Mouse (Mus musculus) forebrain, embryonic 12.5 days (tissue): ENCODE data around the gene Arntl. TPM values are rescaled to one million over a fixed set of nuclear protein-coding genes. Genes with fewer than 3 reads are reported as not detected.
"Not testable (repeated sequence)": the region's sequence is repeated elsewhere in the genome, so short reads cannot be mapped to it uniquely, and the experiment has no call there.

Experiments
- ATAC-seq: fragments of 200-750 bp; cut with Nextera tagmentation; 2 replicates; pipeline ENCODE4 v1.8.0; 2017; ENCODE audit warnings: moderate TSS enrichment; ENCODE audit not compliant: low FRiP score
- H3K27ac ChIP-seq: fragments of 300-500 bp; sonication (generic); 2 replicates; pipeline ENCODE4 v1.5.1; 2016; ENCODE audit warnings: mild to moderate bottlenecking
- H3K27me3 ChIP-seq: fragments of 300-500 bp; sonication (generic); 2 replicates; pipeline ENCODE4 v1.6.1; 2016; ENCODE audit warnings: mild to moderate bottlenecking
- H3K36me3 ChIP-seq: fragments of 300-500 bp; sonication (generic); replicated peaks from 2 replicates; pipeline ENCODE4 v1.6.1; 2016; ENCODE audit warnings: mild to moderate bottlenecking
- H3K4me1 ChIP-seq: fragments of 300-500 bp; sonication (generic); 2 replicates; pipeline ENCODE4 v1.6.1; 2016
- H3K4me2 ChIP-seq: fragments of 300-500 bp; sonication (generic); 2 replicates; pipeline ENCODE4 v1.6.1; 2016; ENCODE audit warnings: mild to moderate bottlenecking, moderate library complexity
- H3K4me3 ChIP-seq: fragments of 300-500 bp; sonication (generic); replicated peaks from 2 replicates; pipeline ENCODE4 v1.5.1; 2016; ENCODE audit warnings: mild to moderate bottlenecking
- H3K9ac ChIP-seq: fragments of 300-500 bp; sonication (generic); 2 replicates; pipeline ENCODE4 v1.6.1; 2016; ENCODE audit warnings: mild to moderate bottlenecking
- H3K9me3 ChIP-seq: fragments of 300-500 bp; sonication (generic); 2 replicates; pipeline ENCODE4 v1.6.1; 2016
- WGBS: fragments of 180-500 bp; shearing (Covaris S2); methylation state at CpG from one replicate; pipeline ENCODE4 v1.1.7; 2016; 5-methylcytosine and 5-hydroxymethylcytosine counted together
- polyA plus RNA-seq: library from polyadenylated mRNA; unstranded; fragments of >200 nt; fragmentation: Nextera tagmentation; extraction: Ambion mirVana; gene quantifications from 2 replicates; pipeline ENCODE4 v1.2.1, GENCODE M21; 2016

Arntl gene
- polyA plus RNA-seq, 1 experiment from 2014 or later = 9.9 TPM

DNA sequence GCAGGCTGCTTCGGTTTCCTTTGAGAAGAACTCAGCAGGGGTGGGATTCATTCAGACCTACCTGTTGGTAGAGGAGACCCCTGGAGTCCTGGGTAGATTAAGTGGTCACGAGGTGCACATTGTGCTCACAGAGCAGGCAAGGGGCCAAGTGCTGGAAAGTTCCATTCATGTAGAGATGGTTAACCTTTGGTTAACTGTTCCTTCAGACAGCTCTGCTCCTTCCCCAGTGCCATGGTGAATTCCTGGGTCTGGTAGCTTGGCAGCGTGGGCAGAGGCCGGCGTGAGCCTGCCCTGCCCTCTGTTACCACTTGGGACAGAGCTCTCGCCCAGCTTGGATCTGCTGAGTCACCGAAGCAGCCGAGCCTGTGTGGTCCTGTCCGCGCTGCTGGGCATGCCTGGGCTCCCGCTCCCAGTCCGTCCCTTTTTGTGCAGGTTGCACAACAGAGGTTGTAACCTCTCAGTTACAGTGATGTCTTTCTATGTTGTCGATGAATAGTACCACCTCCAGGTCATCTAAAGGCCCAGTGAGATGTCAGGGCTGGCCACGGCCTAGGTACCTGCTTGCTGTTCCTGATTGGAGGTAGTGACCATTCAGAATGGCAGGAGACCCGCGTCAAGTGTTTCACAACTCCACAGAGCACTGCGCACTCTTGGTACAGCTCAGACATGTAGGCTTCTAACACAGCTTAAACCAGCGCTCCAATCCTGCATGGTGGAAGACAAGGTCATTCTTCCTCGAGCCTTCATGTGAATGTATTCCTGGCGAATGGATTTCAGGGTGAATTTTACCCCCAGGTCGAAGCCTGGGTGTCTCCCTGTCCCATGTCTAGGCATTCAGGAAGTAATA is 53.3 kb downstream of the Arntl start:
- H3K4me2 ChIP-seq = no peak overlapping the region
- H3K4me1 ChIP-seq = peaks cover 13% of the 10 kb centered on the region
- peak overlapping the region; percentile 53; the same call in 1 of the 2 replicates for H3K27ac ChIP-seq
- H3K4me3 ChIP-seq = no peak overlapping the region
- H3K9me3 ChIP-seq = no peaks in the 10 kb centered on the region
- 0 out of 2 replicates have a peak, but pooled peaks cover 4% of the 10 kb centered on the region for H3K27me3 ChIP-seq
- no peak overlapping the region; the same call in 1 of the 2 replicates for H3K9ac ChIP-seq
- H3K36me3 ChIP-seq = no peaks in the 10 kb centered on the region
- 48% methylated on average over 21 of the region's 21 CpGs for WGBS
- peak; percentile 55; the same call in 1 of the 2 replicates for ATAC-seq

DNA sequence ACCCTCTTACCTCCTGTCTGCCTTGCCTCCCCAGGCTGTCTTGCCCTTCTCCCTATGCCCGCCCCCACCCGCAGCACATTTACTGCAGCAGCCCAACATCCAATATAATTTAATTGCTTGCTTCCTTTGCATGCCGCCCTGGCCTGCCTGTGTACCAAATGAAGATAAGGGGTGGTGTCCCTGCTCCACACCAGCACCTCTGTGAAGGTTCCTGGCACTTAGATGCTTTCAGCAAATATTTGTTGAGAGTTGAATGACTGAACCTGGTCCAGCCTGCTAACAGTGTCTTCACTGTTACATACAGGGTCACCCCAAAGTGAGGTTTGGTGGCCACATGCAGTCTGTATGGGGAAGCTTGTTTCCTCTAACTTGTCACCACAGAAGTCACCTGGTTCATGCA is 54.4 kb downstream of the Arntl start:
- WGBS = 87% methylated on average over 3 of the region's 3 CpGs
- no peaks in the 10 kb centered on the region for H3K36me3 ChIP-seq
- H3K27ac ChIP-seq = no peak overlapping the region
- no peak overlapping the region for H3K9ac ChIP-seq
- 0 out of 2 replicates have a peak, but pooled peaks cover 4% of the 10 kb centered on the region for H3K27me3 ChIP-seq
- H3K9me3 ChIP-seq = no peaks in the 10 kb centered on the region
- peaks cover 13% of the 10 kb centered on the region for H3K4me1 ChIP-seq
- no peak overlapping the region for H3K4me3 ChIP-seq
- H3K4me2 ChIP-seq = no peak overlapping the region
- no peak for ATAC-seq

GRCm38 (mm10) chr7:113262510-113263467 is 55.5 kb downstream of the Arntl start:
- not testable (repeated sequence) for H3K9me3 ChIP-seq, H3K4me2 ChIP-seq, H3K27ac ChIP-seq, H3K27me3 ChIP-seq, H3K36me3 ChIP-seq, H3K4me3 ChIP-seq, H3K9ac ChIP-seq, ATAC-seq
- H3K4me1 ChIP-seq = peaks cover 13% of the 10 kb centered on the region
- WGBS = 51% methylated on average over 14 of the region's 14 CpGs

DNA sequence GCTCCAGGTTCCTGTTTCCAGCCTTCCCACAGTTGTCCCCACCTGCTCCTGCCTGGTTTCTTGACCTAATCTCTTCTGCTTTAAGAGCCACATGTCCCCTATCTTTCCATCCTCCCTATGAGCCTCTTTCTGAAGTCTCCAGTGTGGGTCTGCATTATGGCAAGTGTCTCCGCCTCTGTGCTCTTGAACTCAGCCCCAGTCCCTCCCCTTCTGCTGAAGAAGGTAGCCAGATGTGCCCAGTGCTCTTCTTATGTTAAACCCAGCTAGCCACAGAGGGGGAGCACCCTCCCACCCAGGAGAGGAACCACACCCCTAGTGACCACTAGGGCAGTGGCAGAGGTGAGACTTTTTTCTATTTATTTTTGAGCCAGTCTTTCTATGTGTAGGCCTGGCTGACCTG is 56.7 kb downstream of the Arntl start:
- WGBS = 90% methylated on average over 1 of the region's 1 CpGs

GRCm38 (mm10) chr7:113268287-113268686 is 61.0 kb downstream of the Arntl start:
- 79% methylated on average over 9 of the region's 9 CpGs for WGBS
- Histone ChIP-seq H3K27ac (no peak overlapping the region), H3K27me3 (no peaks in the 10 kb centered on the region), H3K4me1 (peaks cover 6% of the 10 kb centered on the region; the same call in 1 of the 2 replicates), H3K9me3 (no peaks in the 10 kb centered on the region), H3K4me3 (no peak overlapping the region), H3K4me2 (no peak overlapping the region), H3K36me3 (no peaks in the 10 kb centered on the region), H3K9ac (no peak overlapping the region)
- no peak for ATAC-seq

More for the DNA sequence above, 56.7 kb downstream of the Arntl start:
- no peaks in the 10 kb centered on the region for H3K9me3 ChIP-seq
- H3K4me1 ChIP-seq = peaks cover 13% of the 10 kb centered on the region
- no peak overlapping the region for H3K27ac ChIP-seq
- no peak overlapping the region for H3K4me2 ChIP-seq
- ATAC-seq = no peak
- no peaks in the 10 kb centered on the region for H3K36me3 ChIP-seq
- no peak overlapping the region for H3K4me3 ChIP-seq
- H3K27me3 ChIP-seq = 0 out of 2 replicates have a peak, but pooled peaks cover 4% of the 10 kb centered on the region
- no peak overlapping the region for H3K9ac ChIP-seq

- Histone ChIP-seq H3K4me3 (no peak overlapping the region), H3K4me2 (no peak overlapping the region), H3K4me1 (peaks cover 6% of the 10 kb centered on the region; the same call in 1 of the 2 replicates), H3K9ac (no peak overlapping the region), H3K27me3 (no peaks in the 10 kb centered on the region), H3K9me3 (no peaks in the 10 kb centered on the region), H3K36me3 (no peaks in the 10 kb centered on the region), H3K27ac (no peak overlapping the region)
- ATAC-seq = no peak
Observed at GRCm38 (mm10) chr7:113269081-113269480, 61.8 kb downstream of the Arntl start.

DNA sequence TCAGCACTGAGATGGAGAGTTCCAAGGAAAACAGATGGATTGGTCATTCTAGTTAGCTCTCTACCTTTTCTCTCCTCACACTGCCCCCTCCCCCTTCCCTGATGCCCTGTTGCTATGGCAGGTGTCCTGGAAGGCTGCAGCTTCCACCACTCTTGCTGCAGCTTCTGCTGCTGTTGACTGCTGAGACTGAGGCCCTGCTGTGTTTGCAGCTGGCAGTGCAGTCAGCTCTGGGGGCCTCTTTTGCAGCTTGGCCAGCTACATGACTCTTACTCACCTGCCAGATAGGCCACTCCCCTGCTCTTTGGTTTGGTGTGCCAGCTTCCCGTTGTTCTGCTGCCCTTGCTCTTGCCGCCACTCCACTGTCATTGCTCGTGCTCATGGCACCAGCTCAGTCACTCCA is 62.7 kb downstream of the Arntl start:
- no peak for ATAC-seq
- Histone ChIP-seq H3K4me3 (no peak overlapping the region), H3K4me2 (no peak overlapping the region), H3K27me3 (no peaks in the 10 kb centered on the region), H3K36me3 (no peaks in the 10 kb centered on the region), H3K4me1 (0 out of 2 replicates have a peak, but pooled peaks cover 4% of the 10 kb centered on the region), H3K27ac (0 out of 2 replicates have a peak overlapping the region, but pooled peaks have one; percentile 6), H3K9me3 (no peaks in the 10 kb centered on the region), H3K9ac (no peak overlapping the region)
- 77% methylated on average over 3 of the region's 3 CpGs for WGBS

DNA sequence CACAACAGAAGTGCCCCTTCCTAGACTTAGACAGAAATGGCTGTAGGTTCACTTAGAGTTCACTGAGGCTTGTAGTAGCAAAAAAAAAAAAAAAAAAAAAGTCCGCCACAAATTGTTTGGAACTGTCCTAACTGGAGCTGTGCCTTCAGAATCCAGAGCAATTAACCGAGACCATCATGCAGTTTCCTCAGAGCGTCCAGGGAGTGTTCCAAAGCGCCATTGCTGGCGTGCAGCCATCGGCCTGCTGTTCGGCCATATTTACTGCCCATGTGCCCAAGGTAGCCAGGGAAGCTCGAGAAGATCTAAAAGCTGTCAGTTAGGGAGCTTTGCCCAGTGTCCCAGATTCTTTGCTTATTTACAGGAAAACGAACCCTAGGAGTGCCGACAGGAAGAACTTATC is 63.3 kb downstream of the Arntl start:
- 80% methylated on average over 10 of the region's 10 CpGs for WGBS
- Histone ChIP-seq H3K9ac (no peak overlapping the region), H3K4me3 (no peak overlapping the region), H3K27me3 (no peaks in the 10 kb centered on the region), H3K27ac (no peak overlapping the region), H3K36me3 (no peaks in the 10 kb centered on the region), H3K4me2 (no peak overlapping the region), H3K9me3 (no peaks in the 10 kb centered on the region), H3K4me1 (0 out of 2 replicates have a peak, but pooled peaks cover 4% of the 10 kb centered on the region)
- ATAC-seq = no peak

DNA sequence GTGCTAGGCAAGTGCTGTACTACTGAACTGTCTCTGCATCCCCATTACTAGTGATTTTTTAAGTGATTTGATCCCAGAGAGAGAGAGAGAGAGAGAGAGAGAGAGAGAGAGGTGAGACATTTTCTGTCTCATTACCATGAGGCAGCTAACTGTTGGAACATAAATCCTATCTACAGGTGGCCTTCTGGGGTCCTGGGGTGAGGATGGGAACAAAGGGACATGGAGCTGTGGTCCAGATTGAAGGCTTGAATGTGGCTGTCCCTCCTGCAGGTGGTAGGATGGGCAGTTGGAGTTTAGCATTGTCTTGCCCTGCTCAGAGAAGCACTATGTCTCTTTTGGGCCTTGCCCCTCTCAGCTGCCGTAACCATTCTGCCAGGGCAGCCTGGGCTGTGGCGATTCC is 63.7 kb downstream of the Arntl start:
- Histone ChIP-seq H3K4me2 (no peak overlapping the region), H3K27ac (no peak overlapping the region), H3K9me3 (no peaks in the 10 kb centered on the region), H3K4me1 (0 out of 2 replicates have a peak, but pooled peaks cover 4% of the 10 kb centered on the region), H3K27me3 (no peaks in the 10 kb centered on the region), H3K36me3 (no peaks in the 10 kb centered on the region), H3K9ac (no peak overlapping the region), H3K4me3 (no peak overlapping the region)
- ATAC-seq = no peak
- 80% methylated on average over 2 of the region's 2 CpGs for WGBS

GRCm38 (mm10) chr7:113272338-113272997 is 65.2 kb downstream of the Arntl start:
- H3K4me2 ChIP-seq = no peak overlapping the region
- 0 out of 2 replicates have a peak, but pooled peaks cover 4% of the 10 kb centered on the region for H3K4me1 ChIP-seq
- no peak overlapping the region for H3K4me3 ChIP-seq
- no peak overlapping the region for H3K9ac ChIP-seq
- WGBS = 79% methylated on average over 5 of the region's 6 CpGs
- H3K36me3 ChIP-seq = no peaks in the 10 kb centered on the region
- no peak overlapping the region for H3K27ac ChIP-seq
- H3K9me3 ChIP-seq = no peaks in the 10 kb centered on the region
- no peaks in the 10 kb centered on the region for H3K27me3 ChIP-seq
- ATAC-seq = no peak

DNA sequence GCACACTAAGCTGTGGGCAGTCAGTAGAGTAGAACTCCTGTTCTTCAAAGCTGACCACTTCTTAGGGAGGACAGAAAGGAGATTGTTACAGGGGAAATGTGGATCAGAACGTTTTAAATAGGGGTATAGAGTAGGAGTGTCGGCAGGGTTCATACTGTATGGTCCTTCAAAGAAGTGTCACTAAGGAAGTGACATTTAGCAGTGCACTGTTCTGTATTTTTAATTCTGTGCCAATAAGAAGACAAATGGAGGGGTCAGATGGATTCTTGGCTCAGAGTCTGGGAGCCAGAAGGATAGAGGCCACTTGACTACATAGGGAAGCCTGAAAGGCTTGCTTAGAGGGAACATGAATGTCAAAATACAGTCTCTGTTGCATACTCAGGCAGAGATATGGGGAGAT is 70.0 kb downstream of the Arntl start:
- no peaks in the 10 kb centered on the region for H3K4me1 ChIP-seq
- no peaks in the 10 kb centered on the region for H3K27me3 ChIP-seq
- no peak overlapping the region for H3K4me2 ChIP-seq
- H3K36me3 ChIP-seq = no peaks in the 10 kb centered on the region
- no peak overlapping the region for H3K4me3 ChIP-seq
- H3K9ac ChIP-seq = no peak overlapping the region
- 78% methylated on average over 2 of the region's 2 CpGs for WGBS
- no peak for ATAC-seq
- H3K9me3 ChIP-seq = no peaks in the 10 kb centered on the region
- H3K27ac ChIP-seq = no peak overlapping the region

GRCm38 (mm10) chr7:113278493-113278892 is 71.2 kb downstream of the Arntl start:
- peaks cover 4% of the 10 kb centered on the region; the same call in 1 of the 2 replicates for H3K36me3 ChIP-seq
- H3K27ac ChIP-seq = no peak overlapping the region
- no peaks in the 10 kb centered on the region for H3K9me3 ChIP-seq
- H3K4me1 ChIP-seq = no peaks in the 10 kb centered on the region
- H3K9ac ChIP-seq = no peak overlapping the region
- no peak overlapping the region for H3K4me3 ChIP-seq
- no peaks in the 10 kb centered on the region for H3K27me3 ChIP-seq
- ATAC-seq = no peak
- 75% methylated on average over 3 of the region's 4 CpGs for WGBS
- no peak overlapping the region for H3K4me2 ChIP-seq
